Mouse (Mus musculus) frontal cortex, adult 2 months (tissue): ENCODE results near the gene Kctd7. TPM values are rescaled to one million over a fixed set of nuclear protein-coding genes. Genes with fewer than 3 reads are reported as not detected.

Source experiments
- DNase-seq, 2 experiments: peaks; one replicate each; pipeline ENCODE4 v3.0.0; 2022; ENCODE audit warnings: low spot score in 1 of 2; ENCODE audit errors: extremely low spot score in 1 of 2
- polyA plus RNA-seq: library from polyadenylated mRNA; depleted of rRNA; stranded (reverse); fragments of >200 nt; gene quantifications from 2 replicates; pipeline ENCODE4 v1.2.3, GENCODE M21; 2012

The Kctd7 gene
- polyA plus RNA-seq, 1 experiment = 10.7 TPM

DNA sequence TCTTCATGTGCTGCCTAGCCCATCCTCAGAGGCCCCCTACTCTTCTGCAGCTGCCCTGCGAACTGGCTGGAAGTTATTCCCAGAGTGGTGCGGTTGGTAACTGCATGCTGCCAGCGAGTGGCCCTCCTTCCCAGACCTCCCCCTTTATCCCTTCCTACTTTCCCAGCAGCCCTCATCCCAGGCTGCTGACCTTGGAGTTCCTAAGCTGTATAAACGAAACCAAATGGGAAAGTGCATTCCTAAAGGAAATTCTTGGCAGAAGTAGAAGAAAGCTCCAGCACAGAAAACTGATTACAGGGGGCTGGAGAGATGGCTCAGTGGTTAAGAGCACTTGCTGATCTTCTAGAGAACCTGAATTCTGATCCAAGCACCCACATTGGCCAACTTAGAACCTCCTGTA lies 2.6 kb upstream of the Kctd7 start:
- no peak for DNase-seq

DNA sequence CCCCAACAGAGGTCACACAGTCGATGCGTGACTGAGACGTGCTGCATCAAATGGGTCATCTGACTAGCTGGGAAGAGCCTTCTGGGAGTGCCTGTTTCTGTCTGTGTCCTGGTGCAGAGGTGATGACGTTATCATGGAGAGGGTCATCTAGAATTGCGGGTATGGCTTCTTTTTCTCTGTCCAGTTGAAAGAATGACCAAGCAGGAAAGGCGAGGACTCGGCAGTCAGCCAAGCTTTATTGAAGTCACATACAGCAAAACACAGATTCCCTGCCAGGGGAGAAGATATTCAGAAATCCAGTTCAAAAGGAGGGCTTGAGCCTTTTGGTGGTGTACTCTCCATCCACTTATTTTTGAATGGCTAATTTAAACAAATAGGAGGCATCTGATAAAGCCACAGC lies 1.6 kb upstream of the Kctd7 start:
- no peak for DNase-seq

DNA sequence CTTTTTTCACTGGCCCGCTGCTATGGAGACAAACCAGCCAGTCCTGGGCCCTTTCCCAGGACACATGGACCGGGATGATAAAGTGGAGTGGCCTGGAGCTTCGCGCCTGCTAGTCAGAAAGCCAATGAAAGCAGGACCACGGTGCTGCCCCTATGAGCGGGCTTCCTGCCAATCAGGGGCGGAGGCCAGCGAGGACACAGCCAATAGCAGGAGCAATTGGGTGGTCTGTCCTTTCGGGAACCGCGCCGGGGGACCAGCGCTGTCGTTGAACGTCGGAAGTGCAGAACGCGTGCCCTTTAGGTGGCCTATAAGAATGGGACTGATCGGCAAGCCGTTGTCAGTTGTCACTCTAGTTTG lies 706 bp upstream of the Kctd7 start:
- peak; percentile 52 to 74 for DNase-seq

DNA sequence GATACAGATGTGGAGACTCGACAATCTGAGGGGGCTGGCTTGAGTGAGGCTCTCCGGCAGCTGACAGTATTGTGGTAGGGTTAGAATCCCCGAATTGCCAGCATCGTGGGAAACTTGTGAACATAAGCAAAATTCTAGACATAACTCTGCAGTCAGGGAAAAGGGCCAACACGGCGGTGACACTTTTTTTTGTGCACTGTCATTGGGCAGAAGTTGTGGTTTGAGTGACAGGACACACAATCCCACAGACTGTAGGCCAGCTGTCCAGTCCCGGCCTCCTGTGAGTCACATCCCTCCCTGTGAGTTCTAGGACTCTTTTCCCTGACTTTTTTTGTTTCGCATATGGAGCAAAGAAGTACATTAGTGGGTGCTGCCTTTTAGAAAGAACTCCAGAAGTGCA lies 1.3 kb downstream of the Kctd7 start:
- peak; percentile 39 to 55 for DNase-seq

DNA sequence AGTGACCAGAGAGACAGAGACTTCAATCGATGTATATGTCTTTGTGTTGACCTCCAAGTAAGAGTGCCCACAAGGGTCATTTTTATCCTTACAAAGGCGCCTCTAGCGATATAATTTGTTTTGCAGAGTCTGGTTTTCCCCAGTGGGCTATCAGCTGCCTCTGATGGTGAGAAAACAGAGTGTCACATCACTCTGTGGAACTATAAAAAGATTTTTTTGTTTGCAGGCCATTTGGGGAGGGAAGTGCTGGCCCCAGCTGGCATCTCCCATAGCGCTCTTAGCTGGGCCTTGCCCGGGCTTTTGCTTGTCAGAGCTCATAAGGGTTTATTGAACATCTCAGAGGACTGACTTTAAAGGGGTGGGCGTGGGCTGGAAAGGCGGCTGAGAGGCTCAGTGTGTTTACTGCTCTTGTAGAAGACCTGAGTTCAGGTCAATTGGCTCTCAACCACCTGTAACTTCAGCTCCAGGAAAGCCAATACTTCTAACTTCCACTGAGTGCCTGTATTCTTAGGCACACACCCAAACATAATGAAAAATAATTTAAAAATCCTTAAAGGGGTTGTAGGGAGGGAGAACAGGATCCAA lies 5.2 kb downstream of the Kctd7 start:
- no peak for DNase-seq

DNA sequence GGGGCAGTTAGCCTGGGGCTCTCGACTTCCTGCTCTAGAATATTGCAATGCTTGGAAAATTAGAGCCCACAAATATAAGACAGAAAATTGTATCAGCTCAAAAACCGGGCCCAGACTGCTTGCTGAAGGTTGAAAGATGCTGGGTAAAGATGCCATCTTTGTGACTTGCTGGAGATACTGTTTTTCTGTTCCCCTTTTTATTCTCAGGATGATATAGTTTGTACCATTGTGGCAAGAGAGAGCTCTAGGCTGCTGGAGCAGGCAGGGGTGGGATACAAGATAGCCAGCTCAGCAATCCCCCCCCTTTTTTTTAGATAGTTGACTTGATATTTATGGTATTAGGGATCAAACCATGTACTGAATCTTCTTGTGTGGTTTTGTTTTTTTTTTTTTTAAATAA lies 9.6 kb downstream of the Kctd7 start:
- no peak for DNase-seq

DNA sequence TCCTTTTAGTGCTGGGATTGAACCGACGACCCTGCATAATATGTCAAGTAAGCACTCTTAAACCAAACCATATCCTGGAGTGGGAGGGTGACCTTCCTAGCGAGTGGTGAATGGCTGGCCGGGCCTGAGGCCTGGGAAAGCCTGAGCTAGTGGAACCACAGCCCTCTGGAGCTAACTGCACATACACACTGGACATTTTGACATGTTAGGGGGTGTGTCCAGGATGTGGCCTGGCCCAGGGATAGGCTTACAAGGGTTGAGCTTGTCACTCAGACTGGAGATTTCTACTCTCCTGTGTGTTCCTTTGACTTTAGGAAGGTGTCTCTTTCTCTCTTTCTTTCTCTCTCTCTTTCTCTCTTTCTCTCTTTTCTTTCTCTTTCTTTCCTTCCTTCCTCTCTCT lies 13.9 kb downstream of the Kctd7 start:
- DNase-seq = no peak

DNA sequence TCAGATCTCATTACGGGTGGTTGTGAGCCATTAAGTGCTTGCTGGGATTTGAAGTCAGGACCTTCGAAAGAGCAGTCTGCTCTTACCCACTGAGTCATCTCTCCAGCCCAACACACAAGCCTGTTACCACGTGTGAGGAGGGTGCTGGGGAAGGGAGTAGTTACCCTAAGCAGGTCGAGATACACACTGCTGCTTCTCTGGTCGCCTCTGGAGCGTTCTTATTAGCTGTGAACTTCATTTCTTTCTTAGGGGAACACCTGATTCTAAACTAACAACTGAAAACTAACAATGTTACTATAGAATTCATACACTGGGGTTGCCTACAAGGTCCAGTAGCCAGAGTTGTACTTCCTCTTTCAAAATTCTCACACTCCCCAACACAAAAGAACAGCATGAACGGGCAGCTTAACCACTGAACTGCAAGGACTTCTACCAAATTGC lies 15.1 kb downstream of the Kctd7 start:
- no peak for DNase-seq

DNA sequence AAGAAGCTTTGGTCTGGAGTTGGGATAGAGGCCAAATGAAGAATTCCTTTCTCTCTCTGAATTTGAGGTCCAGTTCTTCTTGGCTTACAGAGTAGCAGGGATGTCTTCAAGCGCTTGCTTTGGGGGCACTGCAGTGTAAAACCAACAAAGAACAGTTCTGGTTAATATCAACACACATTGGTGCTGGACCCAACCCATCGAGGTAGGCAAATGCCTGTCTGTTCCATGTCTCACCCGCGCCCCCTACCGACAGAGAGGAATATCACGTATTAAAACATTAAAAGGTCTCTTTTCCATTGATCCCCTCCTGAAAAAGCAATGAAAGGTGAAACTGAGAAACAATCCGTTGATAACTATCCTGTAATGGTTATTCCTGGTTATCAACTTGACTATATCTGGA lies 19.0 kb downstream of the Kctd7 start:
- DNase-seq = peak in 1 of 2 experiments; percentile 89

DNA sequence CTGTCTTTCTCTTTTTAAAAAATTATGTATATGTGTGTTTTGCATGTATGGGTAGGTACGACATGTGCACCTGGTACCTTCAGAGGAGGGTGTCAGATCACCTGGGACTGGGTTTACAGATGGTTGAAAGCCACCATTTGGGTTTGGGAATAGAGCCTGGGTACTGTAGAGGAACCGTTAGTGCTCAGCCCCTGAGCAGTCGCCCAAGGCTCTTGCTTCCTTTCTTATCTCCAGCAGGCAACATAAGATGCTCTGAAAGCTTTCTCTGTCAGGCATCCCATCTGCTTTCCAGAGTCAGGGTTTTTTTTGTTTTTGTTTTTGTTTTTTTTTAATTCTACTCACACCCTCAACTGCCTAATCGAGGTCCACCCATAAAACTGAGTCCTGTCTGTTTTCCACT lies 20.6 kb downstream of the Kctd7 start:
- no peak for DNase-seq

DNA sequence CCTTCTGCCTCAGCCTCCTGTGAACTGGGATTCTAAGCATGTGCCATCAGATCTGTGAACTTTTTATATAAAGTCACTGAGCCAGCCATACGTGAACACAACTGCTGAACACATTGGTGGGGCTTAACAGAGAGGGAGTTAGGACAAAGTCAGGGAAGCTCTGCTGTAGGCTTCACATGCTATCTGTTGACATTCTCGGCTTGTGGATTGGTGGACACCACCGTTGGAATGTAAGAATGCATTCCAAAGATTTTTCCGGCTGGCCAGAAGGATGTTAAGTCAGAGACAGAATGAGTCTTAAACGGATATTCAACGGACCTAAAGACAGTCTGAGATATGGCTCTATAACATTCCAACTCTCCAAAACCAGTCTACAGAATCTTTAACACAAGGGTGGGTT lies 24.4 kb downstream of the Kctd7 start:
- DNase-seq = no peak

DNA sequence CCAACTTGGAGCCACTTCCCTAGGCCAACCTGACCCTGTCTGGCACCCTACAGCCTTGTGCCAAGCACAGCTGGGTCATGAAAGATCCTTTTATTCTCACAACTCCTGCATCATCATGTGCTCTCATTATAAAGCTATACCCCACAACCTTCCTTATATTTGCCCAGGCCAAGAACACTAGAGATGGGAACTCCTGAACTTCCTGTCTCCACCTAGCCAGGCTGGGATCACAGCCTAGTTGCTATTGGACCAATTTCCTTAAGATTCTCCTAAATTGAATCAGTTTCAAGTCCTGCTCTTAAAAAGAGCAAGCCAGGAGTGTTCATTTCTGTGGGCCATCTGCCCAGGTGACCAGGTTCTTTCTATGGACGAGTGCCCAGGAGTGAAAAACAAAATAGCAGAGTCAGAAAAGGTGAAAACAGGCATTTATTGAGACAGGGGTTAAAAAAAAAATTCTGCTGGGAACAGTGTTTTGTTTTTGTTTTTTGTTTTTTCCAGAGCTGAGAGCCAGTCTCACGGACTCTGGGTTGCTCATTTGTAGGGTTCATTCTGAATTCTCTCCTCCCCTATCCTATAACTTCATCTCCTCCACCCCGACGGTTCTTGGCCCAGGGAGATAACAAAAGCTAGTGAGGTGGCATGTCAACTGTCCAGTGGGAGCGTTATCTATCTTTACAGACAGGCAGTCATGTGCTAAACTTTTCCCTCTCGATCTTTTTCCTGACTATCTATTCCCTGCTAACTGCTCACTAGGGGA lies 26.2 kb downstream of the Kctd7 start:
- no peak for DNase-seq

DNA sequence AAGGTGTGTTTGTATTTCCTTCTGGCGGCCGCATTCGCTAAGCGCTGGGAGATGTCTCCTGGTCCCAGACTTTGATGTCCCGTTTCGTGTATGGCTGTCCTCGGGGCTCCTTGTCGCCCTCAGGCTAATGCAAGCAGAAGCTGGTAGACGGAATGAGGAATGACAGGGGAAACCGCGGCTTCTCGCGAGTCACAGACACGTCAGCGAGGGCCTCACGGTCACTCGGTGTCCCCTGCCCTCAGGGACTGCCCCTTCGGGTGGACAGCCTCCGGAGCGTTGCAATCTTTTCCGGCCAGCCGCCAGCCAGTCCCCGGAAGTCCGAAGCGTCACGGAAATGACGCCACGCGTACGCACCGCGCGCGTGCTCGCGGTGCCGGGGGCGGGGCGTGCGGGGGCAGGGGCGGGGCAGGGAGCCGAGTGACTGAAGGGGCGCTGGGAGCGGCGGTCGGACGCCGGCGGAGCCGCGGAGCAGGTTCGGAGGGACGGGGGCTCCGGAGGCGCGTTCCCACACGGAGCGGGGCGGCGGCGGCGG lies 26.8 kb downstream of the Kctd7 start, which contains the start of gene Rabgef1:
Rabgef1 (plus strand) TSS at position 376 of the 532 bp plus-strand sequence.
- DNase-seq = peak; percentile 86 to 93

DNA sequence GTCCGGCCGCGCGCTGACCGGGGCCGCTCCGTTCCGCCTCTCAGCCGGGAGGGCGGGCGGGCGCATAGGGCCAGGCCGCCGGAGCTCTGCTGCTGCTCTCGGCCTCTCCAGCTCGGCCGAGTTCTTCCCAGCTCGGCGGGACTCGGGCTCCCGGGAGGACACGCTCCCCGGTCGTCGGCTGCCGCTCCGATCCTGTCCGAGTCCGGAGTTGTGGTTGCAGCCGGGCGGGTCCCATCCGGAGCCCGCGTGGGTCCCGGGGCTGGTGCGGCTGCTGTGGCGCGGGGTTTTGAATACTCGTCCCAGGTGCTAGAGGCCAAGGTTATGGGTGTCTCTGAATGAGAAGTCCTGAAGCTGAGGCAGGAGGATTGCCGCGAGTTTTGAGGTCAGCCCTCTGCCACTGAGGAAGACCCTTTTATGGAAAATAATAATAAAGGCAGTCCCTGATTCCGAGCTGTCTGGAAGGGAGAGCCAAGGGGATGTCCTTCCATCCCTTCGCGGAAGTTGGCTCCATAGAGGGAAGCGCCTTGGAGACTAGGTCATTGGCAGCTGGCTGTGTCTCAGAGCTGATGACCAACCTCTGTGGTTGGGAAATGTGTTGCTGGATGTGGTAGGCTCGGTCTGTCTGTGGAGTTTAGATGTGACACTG lies 27.4 kb downstream of the Kctd7 start:
- DNase-seq = peak in 1 of 2 experiments; percentile 29

DNA sequence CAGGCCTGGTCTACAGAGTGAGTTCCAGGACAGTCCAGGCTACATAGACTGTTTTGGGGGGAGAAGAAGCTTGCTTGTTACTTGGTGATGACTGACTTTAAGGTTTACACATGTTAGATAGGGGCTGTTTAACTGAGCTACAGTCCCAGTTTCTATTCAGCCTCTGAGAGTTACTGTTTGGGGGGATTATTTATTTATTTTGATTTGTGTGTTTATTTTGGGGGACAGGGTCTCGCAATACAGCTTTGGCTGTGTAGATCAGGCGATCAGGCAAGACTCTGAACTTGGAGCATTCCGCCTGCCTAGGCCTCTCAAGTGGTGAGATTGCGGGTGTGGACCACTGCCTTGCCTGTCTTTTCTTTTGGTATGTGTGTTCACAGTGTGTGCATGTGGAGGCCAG lies 28.4 kb downstream of the Kctd7 start:
- no peak for DNase-seq

DNA sequence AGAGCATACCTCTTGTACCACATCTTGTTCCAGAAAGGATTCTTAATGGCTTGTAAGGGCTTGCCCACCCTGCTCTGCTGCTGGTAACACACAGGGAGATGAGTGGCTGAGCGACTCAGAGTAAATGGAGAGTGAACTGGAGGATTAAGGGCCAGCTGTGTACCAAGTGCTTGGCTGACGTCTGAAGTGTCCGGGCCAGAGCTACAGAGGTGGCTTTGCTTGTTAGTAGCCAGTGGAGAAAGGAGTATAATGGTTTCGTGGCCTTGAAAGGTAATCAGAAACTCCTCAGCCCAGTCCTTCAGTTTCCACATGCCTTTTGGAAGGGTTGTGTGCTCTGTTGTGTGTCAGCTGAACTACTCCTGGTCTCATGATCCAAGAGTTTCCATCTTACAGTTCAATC lies 33.2 kb downstream of the Kctd7 start:
- no peak for DNase-seq

DNA sequence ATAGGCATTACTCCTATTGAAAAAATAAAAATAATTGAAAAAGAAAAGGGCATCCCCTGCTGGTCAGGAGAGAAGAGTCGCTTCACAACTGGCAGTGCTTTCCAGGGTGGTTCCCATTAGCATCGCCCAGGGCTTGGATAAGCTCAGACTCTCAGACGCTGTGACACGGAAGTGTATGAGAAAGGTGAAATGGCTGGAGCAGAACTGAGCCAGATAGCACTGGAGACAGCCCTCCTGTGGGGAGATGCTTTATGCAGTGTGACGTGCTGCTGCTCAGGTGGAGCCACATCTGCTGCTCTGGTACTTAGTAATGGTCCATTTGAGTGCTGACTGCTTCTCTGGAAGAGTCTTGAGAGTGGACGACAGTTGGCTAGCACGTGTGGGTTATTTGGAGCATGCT lies 35.7 kb downstream of the Kctd7 start:
- no peak for DNase-seq

DNA sequence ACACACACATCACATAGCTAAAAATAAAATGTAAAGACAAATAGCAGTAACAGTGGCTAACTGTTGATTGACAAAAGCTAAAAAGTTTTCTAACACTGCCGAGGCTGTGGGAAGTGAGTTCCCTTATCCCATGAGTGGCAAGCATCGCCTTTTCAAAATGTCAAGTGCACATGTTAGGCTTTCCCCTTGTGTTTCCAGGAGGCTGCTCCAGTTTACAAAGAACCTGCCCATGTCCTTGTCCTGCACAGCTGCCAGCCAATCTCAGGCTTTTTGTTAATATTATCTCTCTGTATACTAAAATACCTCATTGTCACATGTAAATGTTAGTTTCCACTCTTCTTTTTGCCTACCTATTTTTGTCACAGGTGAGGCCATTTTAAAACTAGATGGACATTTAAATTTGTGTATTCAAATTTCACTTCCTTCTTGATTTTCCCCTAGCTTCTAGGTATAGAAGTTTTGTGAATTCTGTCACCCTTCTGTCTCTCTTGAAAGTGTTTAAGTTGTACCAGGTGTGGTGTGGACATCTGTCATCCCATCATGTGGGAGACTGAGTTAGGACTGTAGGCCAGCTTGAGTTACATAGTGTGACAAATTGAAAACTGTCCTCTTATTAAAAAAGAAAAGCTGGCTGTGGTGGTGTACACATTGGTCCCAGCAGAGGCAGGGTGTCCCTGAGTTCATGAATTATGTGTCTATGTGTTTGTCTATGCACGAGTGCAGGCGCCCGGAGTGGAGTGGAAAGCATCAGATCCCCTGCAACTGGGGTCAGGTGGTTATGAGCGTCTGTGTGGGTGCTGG lies 37.3 kb downstream of the Kctd7 start:
- no peak for DNase-seq

DNA sequence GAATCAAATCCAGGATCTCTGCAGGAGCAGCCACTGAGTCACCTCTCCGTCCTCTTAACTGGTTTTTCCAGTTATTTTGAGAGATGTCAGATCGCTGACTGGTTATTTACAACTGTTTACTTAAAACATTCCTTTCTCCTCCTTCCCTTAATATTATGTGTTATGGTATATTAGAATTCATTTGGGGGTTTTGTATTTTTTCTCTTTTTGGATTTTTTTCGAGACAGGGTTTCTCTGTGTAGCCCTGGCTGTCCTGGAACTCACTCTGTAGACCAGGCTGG lies 37.8 kb downstream of the Kctd7 start:
- DNase-seq = no peak

DNA sequence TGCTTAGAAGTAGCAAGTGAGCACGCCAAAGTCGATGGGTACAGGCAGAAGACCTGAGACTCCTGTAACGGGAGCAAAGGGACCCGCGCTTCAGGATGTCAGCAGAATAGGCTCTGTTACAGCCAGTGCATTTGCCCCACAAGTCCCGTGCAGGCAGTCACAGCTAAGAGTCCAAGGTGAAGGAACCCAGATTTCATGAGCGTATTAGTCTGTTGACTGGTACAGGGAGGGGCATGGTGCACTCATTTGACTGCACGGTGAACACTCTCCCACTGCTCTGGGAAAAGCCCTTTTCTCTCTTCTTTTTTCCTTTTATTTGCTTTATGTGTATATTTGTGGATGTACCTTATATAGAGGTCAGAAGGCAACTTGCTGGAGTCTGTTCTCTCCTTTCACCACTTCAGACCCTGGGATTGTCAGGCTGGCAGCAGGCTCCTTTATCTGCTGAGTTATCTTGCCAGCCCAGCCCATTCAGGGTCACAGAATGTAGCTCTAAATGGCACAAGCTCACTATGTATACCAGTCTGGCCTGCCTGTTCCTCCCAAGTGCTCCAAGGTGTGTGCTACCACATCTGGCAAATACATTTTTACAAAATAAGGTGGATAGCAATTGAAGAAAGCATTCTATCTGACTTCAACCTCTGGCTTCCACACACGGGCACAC lies 39.7 kb downstream of the Kctd7 start:
- DNase-seq = no peak

DNA sequence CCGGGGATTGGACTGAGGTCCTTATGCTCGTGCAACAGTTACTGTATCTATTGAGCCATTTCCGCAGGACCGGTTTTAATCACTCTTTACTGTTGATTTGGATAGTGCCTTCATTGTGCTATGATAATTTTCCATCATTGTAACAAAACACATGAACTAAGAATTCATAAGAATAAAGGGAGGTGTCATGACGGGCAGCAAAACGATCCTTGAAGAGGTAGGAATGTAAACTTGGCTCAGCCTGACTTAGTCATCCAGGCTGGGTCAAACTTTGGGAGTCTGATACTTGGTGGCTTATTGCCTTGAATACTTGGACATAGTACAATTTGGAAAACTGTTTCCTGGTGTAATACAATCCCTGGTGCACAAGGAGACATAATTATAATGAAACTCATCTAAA lies 40.7 kb downstream of the Kctd7 start:
- DNase-seq = no peak
